Mouse (Mus musculus): Measurements from ENCODE around the gene Tmem236. TPM values are rescaled to one million over a fixed set of nuclear protein-coding genes. Genes with fewer than 3 reads are reported as not detected.

The Tmem236 gene
- polyA plus RNA-seq, 1 experiment from 2014 or later: 0.04 TPM

- no peak overlapping the region for H3K27ac ChIP-seq (replicated peaks)
These were observed 84.1 kb downstream of the Tmem236 start for GRCm38 (mm10) chr2:14258345-14258850.

GRCm38 (mm10) chr2:14262090-14262489, 87.8 kb downstream of the Tmem236 start:
- H3K27ac ChIP-seq (replicated peaks): no peak overlapping the region
- ATAC-seq (ENCODE audit: insufficient number of reproducible peaks, low FRiP score, low TSS enrichment, low read depth): no peak
- no peaks in the 10 kb centered on the region for H3K36me3 ChIP-seq
- no peak overlapping the region for H3K4me2 ChIP-seq (replicated peaks)
- H3K4me1 ChIP-seq: no peaks in the 10 kb centered on the region
- no peaks in the 10 kb centered on the region for H3K9me3 ChIP-seq (replicated peaks)
- H3K4me3 ChIP-seq (replicated peaks): no peak overlapping the region
- H3K27me3 ChIP-seq: no peaks in the 10 kb centered on the region
- no peak overlapping the region for H3K9ac ChIP-seq
- WGBS: 82% methylated on average over 1 of the region's 1 CpGs

More at GRCm38 (mm10) chr2:14258345-14258850, 84.1 kb downstream of the Tmem236 start:
- no peak overlapping the region for H3K4me2 ChIP-seq (replicated peaks)
- no peaks in the 10 kb centered on the region for H3K9me3 ChIP-seq (replicated peaks)
- H3K27me3 ChIP-seq: no peaks in the 10 kb centered on the region
- no peak overlapping the region for H3K9ac ChIP-seq
- no peaks in the 10 kb centered on the region for H3K36me3 ChIP-seq
- no peak for ATAC-seq (ENCODE audit: insufficient number of reproducible peaks, low FRiP score, low TSS enrichment, low read depth)
- no peak overlapping the region for H3K4me3 ChIP-seq (replicated peaks)
- H3K4me1 ChIP-seq: no peaks in the 10 kb centered on the region

GRCm38 (mm10) chr2:14269160-14269559, 94.8 kb downstream of the Tmem236 start:
- Histone ChIP-seq H3K4me3 (replicated peaks) (no peak overlapping the region), H3K27ac (replicated peaks) (no peak overlapping the region), H3K9me3 (replicated peaks) (no peaks in the 10 kb centered on the region), H3K4me1 (no peaks in the 10 kb centered on the region), H3K9ac (no peak overlapping the region), H3K36me3 (no peaks in the 10 kb centered on the region), H3K27me3 (no peaks in the 10 kb centered on the region), H3K4me2 (replicated peaks) (no peak overlapping the region)
- ATAC-seq (ENCODE audit: insufficient number of reproducible peaks, low FRiP score, low TSS enrichment, low read depth): no peak
- WGBS: 51% methylated on average over 1 of the region's 1 CpGs

MicroRNAs within 50 kb of the gene (microRNA counts, 519-probe panel; counts per million panel counts)
- microRNA mmu-miR-511: 1,142 counts per million, percentile 6 among the panel's probes with 10 or more counts

Small RNA genes lying within 50 kb of the gene (microRNA-seq; reads per million reads assigned to microRNA genes)
- 2.2 reads per million, percentile 8 among the genes with 10 or more reads in this experiment for gene Mir511 (ENCODE audit: borderline number of aligned reads)

Other genes with a start within 250 kb of the Tmem236 start
- 71.5 and 76.8 TPM in 2 replicates for gene Hacd1, start 118.4 kb upstream of the Tmem236 start, polyA plus RNA-seq (2015; fragmentation: Nextera tagmentation; extraction: Ambion mirVana)
- gene Stam, start 100.4 kb upstream of the Tmem236 start, polyA plus RNA-seq (2015; fragmentation: Nextera tagmentation; extraction: Ambion mirVana): 74.2 and 76.0 TPM in 2 replicates
- 13.5 and 14.2 TPM in 2 replicates for gene Mrc1, start 54.9 kb downstream of the Tmem236 start, polyA plus RNA-seq (2015; fragmentation: Nextera tagmentation; extraction: Ambion mirVana)
- gene Slc39a12, start 213.8 kb downstream of the Tmem236 start, polyA plus RNA-seq (2015; fragmentation: Nextera tagmentation; extraction: Ambion mirVana): 0.12 TPM in 2 replicates

Data from embryonic facial prominence, embryonic 15.5 days (tissue).